Mouse (Mus musculus) urinary bladder, postnatal 0 days (tissue): ENCODE results near the gene Isg20l2. TPM values are rescaled to one million over a fixed set of nuclear protein-coding genes. Genes with fewer than 3 reads are reported as not detected.

Source experiments
- polyA plus RNA-seq: library from polyadenylated mRNA; unstranded; fragments of >200 nt; fragmentation: Nextera tagmentation; extraction: Ambion mirVana; gene quantifications from 2 replicates; pipeline ENCODE4 v1.2.1, GENCODE M21; 2015

Isg20l2 gene
- 21.2 and 24.4 TPM in 2 replicates for polyA plus RNA-seq

DNA sequence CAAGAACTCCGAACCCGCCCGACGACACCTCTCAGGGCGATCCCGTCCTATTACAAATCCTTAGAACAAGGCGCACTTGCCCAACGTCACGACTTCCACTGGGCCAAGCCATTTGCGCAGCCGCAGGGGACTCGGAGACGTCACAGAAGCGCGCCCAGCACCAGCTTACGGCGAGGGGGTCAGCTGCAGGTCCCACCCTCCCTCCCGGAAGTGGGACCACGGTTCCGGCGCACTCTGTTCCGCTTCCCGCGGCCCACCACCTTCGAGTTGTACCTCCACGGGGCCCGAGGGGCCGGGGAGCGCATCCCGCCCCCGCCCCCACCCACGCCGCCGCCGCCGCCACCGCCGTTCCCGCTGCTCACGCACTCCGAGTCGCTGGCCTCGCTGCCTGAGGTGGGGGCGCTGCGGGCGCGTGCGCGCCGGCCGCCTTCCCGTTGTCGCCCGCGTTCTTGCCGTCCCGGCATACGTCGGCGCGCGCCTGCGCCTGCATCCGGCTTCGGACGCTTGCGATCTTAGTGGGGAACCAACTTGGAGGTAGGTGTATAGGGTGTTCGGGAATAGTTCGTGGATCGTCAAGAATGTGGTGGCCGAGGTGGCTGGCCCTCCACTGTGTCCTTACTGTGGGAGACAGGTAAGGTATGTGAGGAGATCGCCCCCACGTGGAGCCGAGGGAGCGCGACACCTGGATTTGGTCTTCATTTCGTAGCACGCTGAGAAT lies at the start of gene Isg20l2, which contains the start of gene Rrnad1:
Isg20l2 (plus strand) TSS at position 237 of the 718 bp plus-strand sequence.
Rrnad1 (minus strand) TSS at position 640 of the 718 bp plus-strand sequence.

DNA sequence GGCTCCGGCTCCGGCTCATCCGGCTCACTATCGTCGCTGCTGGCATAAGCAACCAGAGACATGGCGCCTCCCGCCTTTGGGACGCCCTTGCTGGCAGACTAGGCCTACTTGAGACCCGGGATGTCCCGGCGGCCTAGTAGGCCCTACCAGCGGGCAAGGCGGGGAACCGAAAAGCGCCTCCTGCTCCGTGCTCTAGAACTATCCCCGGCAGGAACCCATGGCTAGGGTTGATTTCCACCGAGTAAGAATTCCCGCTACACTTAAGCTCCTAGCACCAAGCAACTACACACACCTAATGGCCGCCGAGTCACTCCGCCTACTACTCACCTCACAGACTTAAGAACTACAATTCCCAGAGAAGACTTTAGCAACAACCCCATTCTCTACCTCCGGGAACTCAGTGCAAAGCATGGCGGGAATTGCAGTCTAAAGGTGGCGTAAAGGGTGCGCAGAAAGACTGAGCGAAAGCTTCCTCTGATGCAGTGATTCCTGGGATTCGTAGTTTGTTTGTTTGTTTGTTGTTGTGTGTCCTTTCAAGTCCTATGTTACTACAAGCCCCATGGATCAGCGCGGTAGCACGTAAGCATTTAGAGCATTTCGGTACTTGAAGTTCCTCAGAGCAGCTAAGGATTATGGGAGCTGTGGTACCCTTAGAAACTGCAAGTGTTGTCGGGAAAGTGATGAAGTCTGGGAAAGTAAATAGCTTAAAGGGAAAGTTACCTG lies 44.7 kb upstream of the Isg20l2 start, which contains the start of gene Prcc:
Prcc (minus strand) TSS at position 328 of the 723 bp plus-strand sequence.

DNA sequence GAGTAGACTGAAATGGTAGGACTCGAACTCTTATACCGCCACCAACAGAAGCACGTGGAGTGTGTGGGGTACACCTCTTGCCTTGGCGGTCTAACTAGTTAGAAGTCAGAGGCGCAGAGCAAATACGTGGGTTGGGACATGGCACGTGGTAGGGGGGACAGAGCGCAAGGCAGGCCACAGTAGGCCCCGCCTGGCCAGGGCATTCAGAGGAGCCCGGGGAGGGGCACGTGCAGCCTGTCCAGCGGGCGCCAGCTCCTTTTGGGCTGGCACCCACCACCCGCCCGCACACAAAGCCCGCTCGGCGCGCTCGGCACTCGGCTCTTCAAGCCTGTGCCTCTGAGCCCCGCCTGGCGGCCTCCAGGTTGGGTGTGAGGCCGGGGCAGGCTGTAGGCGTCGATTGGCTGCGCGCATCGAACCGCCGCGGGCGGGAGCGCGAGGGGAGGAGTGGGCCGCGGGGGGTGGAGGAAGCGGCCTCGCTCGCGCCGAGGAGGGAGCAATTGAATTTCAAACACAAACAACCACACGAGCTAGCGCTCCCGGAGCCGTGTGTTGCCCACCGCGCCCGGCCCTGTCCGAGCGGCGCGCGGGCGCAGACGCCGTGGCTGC lies 24.1 kb upstream of the Isg20l2 start, which contains the start of gene Hdgf:
Hdgf (plus strand) TSS at position 442 of the 606 bp plus-strand sequence.

DNA sequence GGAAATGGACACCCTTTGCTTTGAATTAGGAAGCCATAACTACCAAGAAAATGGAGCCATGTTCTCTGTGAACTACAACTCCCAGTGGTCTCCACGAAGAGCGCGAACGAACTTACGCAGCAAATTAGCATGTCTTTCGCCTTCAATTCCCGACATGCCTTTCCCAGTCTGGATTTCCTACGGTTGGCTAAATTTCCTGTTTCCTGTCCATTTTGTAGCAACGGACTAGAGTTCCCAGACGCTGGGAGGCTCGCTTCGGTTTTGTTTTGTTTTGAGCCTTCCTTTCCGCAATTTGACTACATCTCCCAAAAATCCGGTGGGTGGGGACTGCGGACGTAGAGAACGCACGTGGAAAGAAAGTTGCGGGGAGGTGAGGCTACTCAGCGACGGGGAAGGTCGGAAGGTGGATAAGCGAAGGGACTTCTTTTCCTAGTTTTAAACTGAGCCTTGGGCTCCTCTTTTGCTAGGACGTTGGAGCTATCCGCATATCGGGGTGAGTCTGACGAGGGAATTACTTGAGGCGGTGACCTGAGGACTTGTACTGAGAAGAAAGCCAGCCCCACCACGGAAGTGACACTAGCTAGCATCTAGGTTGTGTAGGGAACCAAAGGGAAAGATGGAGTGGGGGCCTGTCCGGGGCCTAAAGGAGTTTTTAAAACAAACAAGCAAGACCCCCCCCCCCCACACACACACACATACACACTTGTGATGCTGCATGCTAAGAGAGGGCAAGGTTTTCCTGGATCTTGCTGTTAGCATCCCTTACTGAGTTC lies 10.6 kb upstream of the Isg20l2 start, which contains the start of gene Mrpl24:
Mrpl24 (plus strand) TSS at position 171 of the 773 bp plus-strand sequence.

DNA sequence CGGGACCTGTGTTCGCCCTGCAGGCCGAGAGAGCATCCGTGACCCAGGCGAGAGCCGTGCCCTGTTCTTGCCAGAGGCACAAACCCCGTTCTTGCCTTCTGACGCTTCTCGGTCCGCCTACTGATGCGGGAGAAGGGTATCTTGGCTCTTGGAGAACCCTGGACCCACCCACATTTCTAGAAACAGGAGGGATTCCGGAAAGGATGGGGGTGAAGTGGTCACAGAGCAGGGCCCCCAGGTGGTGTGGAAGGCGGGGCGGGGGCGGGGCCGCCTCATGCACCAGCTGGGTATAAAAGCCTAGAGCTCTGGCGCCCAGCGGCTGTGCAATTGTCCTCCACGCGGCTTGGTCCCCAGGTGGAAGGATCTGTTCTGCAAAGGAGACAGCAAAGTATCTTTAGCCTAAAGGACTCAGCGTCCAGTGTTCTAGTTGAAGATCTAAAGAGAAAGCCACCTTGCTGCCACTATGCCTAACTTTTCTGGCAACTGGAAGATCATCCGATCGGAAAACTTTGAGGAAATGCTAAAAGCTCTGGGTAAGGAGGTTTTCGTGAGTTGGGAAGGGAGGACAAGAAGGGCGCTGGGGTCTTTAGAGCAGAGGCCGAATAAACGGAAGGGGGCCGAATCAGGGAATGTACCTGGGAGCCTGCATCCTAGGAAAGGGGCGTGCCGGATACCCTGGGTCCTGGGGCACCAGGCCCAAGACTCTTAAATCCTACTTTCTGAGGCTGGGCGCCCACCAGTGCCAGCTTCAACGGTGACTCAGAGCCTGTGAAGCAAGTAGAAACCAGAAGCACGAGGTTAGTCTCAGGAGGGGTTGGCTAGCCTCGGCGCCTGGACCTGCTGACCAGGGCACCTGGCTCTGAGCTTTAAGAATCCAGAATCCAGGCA lies 18.5 kb downstream of the Isg20l2 start, which contains the start of gene Crabp2:
Crabp2 (plus strand) TSS at position 289 of the 888 bp plus-strand sequence.

DNA sequence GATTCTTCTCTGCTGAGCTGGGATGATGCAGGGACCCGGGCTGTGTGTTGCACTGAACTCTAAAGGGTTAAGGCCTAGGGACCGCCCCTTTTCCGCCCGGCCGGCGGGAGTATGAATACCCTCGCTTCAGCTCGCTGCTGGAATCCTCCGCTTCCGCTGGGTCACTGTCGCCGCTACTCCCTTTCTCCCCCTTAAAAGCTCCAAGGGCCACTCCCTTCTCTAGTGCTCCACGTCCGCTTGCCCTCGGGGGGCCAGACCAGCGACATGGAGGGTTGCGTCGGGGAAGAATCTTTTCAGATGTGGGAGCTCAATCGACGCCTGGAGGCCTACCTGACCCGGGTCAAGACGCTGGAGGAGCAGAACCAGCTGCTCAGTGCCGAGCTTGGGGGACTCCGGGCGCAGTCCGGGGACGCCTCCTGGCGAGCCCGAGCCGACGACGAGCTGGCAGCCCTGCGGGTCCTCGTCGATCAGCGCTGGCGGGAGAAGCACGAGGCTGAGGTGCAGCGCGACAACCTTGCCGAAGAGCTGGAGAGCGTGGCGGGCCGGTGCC lies 40.9 kb downstream of the Isg20l2 start, which contains the start of gene Nes:
Nes (plus strand) TSS at position 140 of the 550 bp plus-strand sequence.

Other genes with a start within 250 kb of the Isg20l2 start
- 0.17 and 0.18 TPM in 2 replicates for gene Lrrc71, start 181.7 kb upstream of the Isg20l2 start, polyA plus RNA-seq
- 3.5 and 3.6 TPM in 2 replicates for gene Ntrk1, start 135.2 kb upstream of the Isg20l2 start, polyA plus RNA-seq
- gene Insrr, start 133.4 kb upstream of the Isg20l2 start, polyA plus RNA-seq = 0.35 and 0.45 TPM in 2 replicates
- gene Pear1, start 106.0 kb upstream of the Isg20l2 start, polyA plus RNA-seq = 10.0 and 10.4 TPM in 2 replicates
- gene Sh2d2a, start 83.6 kb upstream of the Isg20l2 start, polyA plus RNA-seq = 0.15 TPM in 1 of 2 replicates, not detected in the other
- gene Prcc, start 44.7 kb upstream of the Isg20l2 start, polyA plus RNA-seq = 8.1 and 8.3 TPM in 2 replicates
- gene Hdgf, start 24.0 kb upstream of the Isg20l2 start, polyA plus RNA-seq = 140 and 155 TPM in 2 replicates
- 54.5 and 61.2 TPM in 2 replicates for gene Mrpl24, start 10.8 kb upstream of the Isg20l2 start, polyA plus RNA-seq
- gene Rrnad1, start 403 bp downstream of the Isg20l2 start, polyA plus RNA-seq = 9.8 and 9.9 TPM in 2 replicates
- gene Crabp2, start 18.4 kb downstream of the Isg20l2 start, polyA plus RNA-seq = 1.9 and 4.4 TPM in 2 replicates
- gene Nes, start 40.8 kb downstream of the Isg20l2 start, polyA plus RNA-seq = 6.8 and 7.1 TPM in 2 replicates
- gene Bcan, start 69.9 kb downstream of the Isg20l2 start, polyA plus RNA-seq = 0.04 TPM in 1 of 2 replicates, not detected in the other
- not detected in 2 replicates for gene Hapln2, start 97.3 kb downstream of the Isg20l2 start, polyA plus RNA-seq
- 15.3 and 17.0 TPM in 2 replicates for gene Gpatch4, start 112.8 kb downstream of the Isg20l2 start, polyA plus RNA-seq
- 110 and 112 TPM in 2 replicates for gene Naxe, start 128.2 kb downstream of the Isg20l2 start, polyA plus RNA-seq
- gene Ttc24, start 148.0 kb downstream of the Isg20l2 start, polyA plus RNA-seq = not detected in 2 replicates
- gene Iqgap3, start 151.7 kb downstream of the Isg20l2 start, polyA plus RNA-seq = 3.7 and 4.6 TPM in 2 replicates
- 15.1 and 16.4 TPM in 2 replicates for gene Mef2d, start 212.1 kb downstream of the Isg20l2 start, polyA plus RNA-seq